In genomic region chr10:117375163-117375562, GRCm38 (mm10) we compare ENCODE assay signal across 8 mouse cellular contexts. TPM values are rescaled to one million over a fixed set of nuclear protein-coding genes. Genes with fewer than 3 reads are reported as not detected.
A peak's percentile ranks its signal among the peaks of the same experiment; 100 is the strongest.
DNase-seq lines count a peak whose midpoint lies in the region; ATAC-seq and TF ChIP-seq lines count a peak whose summit lies in the region.

No protein-coding gene starts in this region.

- peak overlapping the region; percentile 90 for H3K4me2 ChIP-seq in CH12.LX (ENCODE audit: insufficient read depth, low read depth, poor library complexity, severe bottlenecking)
- peak overlapping the region; percentile 57 for H3K4me2 ChIP-seq in forebrain, postnatal 0 days (ENCODE audit: low read depth)

- H3K36me3 ChIP-seq in CH12.LX (replicated peaks in 1 of 2; ENCODE audit: control insufficient read depth in 1 of 2, insufficient read depth in 1 of 2, low read length in 1 of 2), result peaks cover 0 to 1% of the 10 kb centered on the region in 2 experiments
- no peaks in the 10 kb centered on the region for H3K36me3 ChIP-seq in forebrain, postnatal 0 days (ENCODE audit: insufficient read depth)
- H3K36me3 ChIP-seq in macrophage (ENCODE audit: inconsistent target), result no peaks in the 10 kb centered on the region

- no peaks in the 10 kb centered on the region for H3K9me3 ChIP-seq in CH12.LX (replicated peaks; ENCODE audit: low read length)
- no peaks in the 10 kb centered on the region for H3K9me3 ChIP-seq in forebrain, postnatal 0 days (ENCODE audit: low read length)

- peaks cover 0 to 6% of the 10 kb centered on the region in 2 experiments; a peak in 2 of 4 replicates for H3K4me1 ChIP-seq in CH12.LX (ENCODE audit: control insufficient read depth in 1 of 2, insufficient read depth in 2 of 2)
- 0 out of 2 replicates have a peak, but pooled peaks cover 2% of the 10 kb centered on the region for H3K4me1 ChIP-seq in forebrain, postnatal 0 days (ENCODE audit: insufficient read depth)

- TF ChIP-seq RAD21 in CH12.LX (IDR thresholded peaks at IDR 0.05; ENCODE audit: low read depth, low read length), result no peak

- dilution Hi-C loops in CH12.LX (cut with MboI; ENCODE audit: extremely low pct_ligation_motif_present, extremely low pct_unique_long_range_greater_than_20kb, low sequenced_read_pairs), result no loop called here

- intact Hi-C loops in gastrocnemius, adult 2 months (cut with DNase I), result loop anchor here (10.0 kb wide), 1 partner anchor 310 kb away; the partner anchor contains the start of gene Cct2
- intact Hi-C loops in left cerebral cortex, postnatal 10 days (cut with DNase I), result loop anchor here (5.0 kb wide), 1 partner anchor 57 kb away; no protein-coding TSS in a partner anchor

- no peak for ATAC-seq in forebrain, postnatal 0 days

- H3K79me2 ChIP-seq in CH12.LX (replicated peaks; ENCODE audit: control insufficient read depth, extremely low read depth, insufficient read depth, poor library complexity, severe bottlenecking) (peaks cover 55% of the 10 kb centered on the region), macrophage (ENCODE audit: inconsistent target) (peaks cover 59% of the 10 kb centered on the region)

- no peaks in the 10 kb centered on the region for H3K27me3 ChIP-seq in CH12.LX (replicated peaks)
- no peaks in the 10 kb centered on the region for H3K27me3 ChIP-seq in forebrain, postnatal 0 days (ENCODE audit: insufficient read depth, low read length)

- TF ChIP-seq EP300 in CH12.LX (IDR thresholded peaks at IDR 0.05; ENCODE audit: low read length), result no peak

- peak overlapping the region; percentile 95 for H3K4me3 ChIP-seq in gastrocnemius, adult 2 months
- H3K4me3 ChIP-seq in CH12.LX (replicated peaks in 1 of 3; ENCODE audit: low read depth in 2 of 3, low read length in 2 of 3, poor library complexity in 1 of 3) (peak overlapping the region; percentile 89 to 93 (median 89)), macrophage (ENCODE audit: inconsistent target) (peak overlapping the region; percentile 80)
- peak overlapping the region; percentile 98 for H3K4me3 ChIP-seq in forebrain, postnatal 0 days (ENCODE audit: low read depth, low read length)

- in situ Hi-C loops in CH12.LX (cut with MboI; ENCODE audit: low pct_ligation_motif_present, low pct_unique_long_range_greater_than_20kb, low sequenced_read_pairs), result no loop called here

- 17% methylated on average over 10 of the region's 10 CpGs for WGBS in forebrain, postnatal 0 days
- 15% methylated on average over 10 of the region's 10 CpGs for WGBS in macrophage (ENCODE audit: missing documents)

- TF ChIP-seq CTCF in gastrocnemius, adult 2 months (IDR thresholded peaks at IDR 0.05), result no peak
- no peak for TF ChIP-seq CTCF in CH12.LX (conservative IDR thresholded peaks at IDR 0.05 in 1 of 2, IDR thresholded peaks at IDR 0.05 in 1 of 2; ENCODE audit: low read depth in 2 of 2, low read length in 2 of 2)
- TF ChIP-seq CTCF in forebrain, postnatal 0 days (IDR thresholded peaks at IDR 0.05; ENCODE audit: low read depth), result no peak

- no peak for DNase-seq in gastrocnemius, adult 2 months
- DNase-seq in gastrocnemius, adult 8-10 months (ENCODE audit: low spot score in 2 of 2), result no peak
- DNase-seq in CH12.LX (ENCODE audit: extremely low read depth), result peak; percentile 30
- DNase-seq in forebrain, postnatal 0 days, result no peak
- no peak for DNase-seq in left cerebral cortex, postnatal 10 days (ENCODE audit: extremely low spot score in 1 of 2, low spot score in 2 of 2)
- DNase-seq in c-Kit-positive CD71-positive TER-119-positive erythroid progenitor cells, embryonic 14.5 days (ENCODE audit: low spot score), result no peak
- DNase-seq in cerebellum, adult 9-10 months, result no peak

- peak overlapping the region; percentile 98 for H3K9ac ChIP-seq in CH12.LX (ENCODE audit: insufficient read depth, low read depth)
- peak overlapping the region; percentile 98 for H3K9ac ChIP-seq in forebrain, postnatal 0 days

- H3K27ac ChIP-seq in gastrocnemius, adult 2 months, result peak overlapping the region; percentile 97; the same call in 1 of the 2 replicates
- H3K27ac ChIP-seq in CH12.LX (ENCODE audit: insufficient read depth, low read depth), result no peak overlapping the region
- peak overlapping the region; percentile 98; the same call in 1 of the 2 replicates for H3K27ac ChIP-seq in forebrain, postnatal 0 days (ENCODE audit: low read depth, low read length)
- H3K27ac ChIP-seq in macrophage, result peak overlapping the region; percentile 75

- TF ChIP-seq POLR2A in CH12.LX (IDR thresholded peaks at IDR 0.05; ENCODE audit: low read depth, low read length), result no peak

TF ChIP-seq in CH12.LX, 34 proteins besides CTCF, POLR2A, EP300 and RAD21:
- TF ChIP-seq CHD1 (IDR thresholded peaks at IDR 0.05; ENCODE audit: low read depth, low read length) (0 out of 2 replicates have a peak, but pooled peaks have one; percentile 22), ZKSCAN1 (IDR thresholded peaks at IDR 0.05; ENCODE audit: borderline replicate concordance, low read depth, low read length) (no peak), SIN3A (IDR thresholded peaks at IDR 0.05; ENCODE audit: low read length) (peak; percentile 30; the same call in 1 of the 2 replicates)

RNA-seq across cellular contexts. Expression of gene Cpsf6, which starts 4.7 kb away (rescaled TPM):
- 10 to 100 TPM; 21.8 to 26.0 TPM for total RNA-seq in gastrocnemius, adult 2 months (2021)
- total RNA-seq in gastrocnemius, adult 8-10 months (2022), result 10 to 100 TPM; 16.8 to 22.6 (median 18.5) TPM
- 87.6 and 109 TPM in 2 replicates for total RNA-seq in CH12.LX (2012; rRNA removed)
- 114 and 128 TPM in 2 replicates for total RNA-seq in CH12.LX (2014; rRNA removed)
- 94.2 and 99.5 TPM in 2 replicates for polyA plus RNA-seq in CH12.LX (2012; ENCODE audit: insufficient read length, low read depth)
- total RNA-seq in forebrain, postnatal 0 days (2014; rRNA removed), result 135 and 155 TPM in 2 replicates
- polyA plus RNA-seq in forebrain, postnatal 0 days (2015; fragmentation: Nextera tagmentation; extraction: Ambion mirVana), result 70.1 and 88.9 TPM in 2 replicates
- 100 to 1,000 TPM; 115 to 389 (median 207) TPM for total RNA-seq in macrophage (2018; cell fraction: chromatin; rRNA removed)
- 10 to 100 TPM; 32.6 to 49.6 (median 39.0) TPM for total RNA-seq in macrophage (2018; cell fraction: cytosol; rRNA removed)
- total RNA-seq in macrophage (2018; cell fraction: nucleus; rRNA removed), result 100 to 1,000 TPM in 21 of 26 experiments, 10 to 100 TPM in 5; 86.0 to 223 (median 129) TPM
- polyA plus RNA-seq in macrophage (2018), result 34.3 to 45.3 TPM (median 41.5 TPM) in 3 replicates
- total RNA-seq in left cerebral cortex, postnatal 10 days (2021), result 100 to 1,000 TPM; 104 to 110 TPM
